Mouse (Mus musculus) right cerebral cortex, adult 2 months (tissue): ENCODE measurements around the gene Crxos.
"Not testable (repeated sequence)": the region's sequence is repeated elsewhere in the genome, so short reads cannot be mapped to it uniquely, and the experiment has no call there.

Experiments
- DNase-seq, 2 experiments: peaks; one replicate each; pipeline ENCODE4 v3.0.0; 2021 to 2022; ENCODE audit warnings: low spot score in 2 of 2

Gene Crxos

GRCm38 (mm10) chr7:15882317-15882716 lies at the start of gene Crxos:
Gene Crxos, plus strand, starts transcription at chr7:15882617.
- DNase-seq: no peak

DNA sequence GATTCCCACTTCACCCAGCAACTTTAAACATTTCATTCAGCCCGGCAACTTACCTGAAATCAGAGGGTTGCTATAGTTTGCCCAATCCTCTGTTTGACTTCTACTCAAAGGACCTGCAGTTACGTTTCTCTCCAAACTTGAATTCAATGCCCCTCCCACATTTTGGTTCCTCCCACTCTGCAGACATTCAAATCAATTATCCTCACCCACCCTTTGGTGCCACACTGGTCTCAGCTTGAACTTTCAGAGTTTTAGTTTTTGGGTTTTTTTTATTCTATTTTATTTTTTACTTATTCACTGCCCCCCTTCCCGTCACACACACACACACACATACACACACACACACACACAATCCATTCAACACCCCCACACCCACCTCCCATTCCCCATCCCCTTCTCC lies 42.8 kb upstream of the Crxos start, which contains the start of gene Obox6:
Gene Obox6 (minus strand): TSS at position 101 of the 400 bp plus-strand sequence.
- no peak for DNase-seq

- no peak for DNase-seq
Measured at GRCm38 (mm10) chr7:15859657-15860056, 22.8 kb upstream of the Crxos start.

DNA sequence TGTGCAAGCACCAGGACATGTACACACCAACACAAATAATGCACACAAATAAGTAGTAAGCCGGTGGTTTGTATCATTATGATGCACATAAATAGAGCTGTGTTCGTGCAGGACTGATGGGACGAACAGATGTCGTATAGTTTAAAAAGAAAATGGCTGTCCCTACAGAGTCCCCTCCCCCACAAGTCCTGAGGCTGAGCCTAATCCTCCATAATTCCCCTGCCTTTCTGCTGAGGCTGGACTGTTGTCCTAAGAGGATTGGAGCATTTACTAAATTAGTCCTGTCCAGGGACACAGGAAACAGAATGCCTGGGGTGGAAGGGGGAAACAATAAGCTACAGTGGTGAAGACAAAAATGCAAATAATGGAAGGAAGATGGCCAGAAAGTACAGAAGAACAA lies 18.3 kb upstream of the Crxos start:
- DNase-seq: no peak

DNA sequence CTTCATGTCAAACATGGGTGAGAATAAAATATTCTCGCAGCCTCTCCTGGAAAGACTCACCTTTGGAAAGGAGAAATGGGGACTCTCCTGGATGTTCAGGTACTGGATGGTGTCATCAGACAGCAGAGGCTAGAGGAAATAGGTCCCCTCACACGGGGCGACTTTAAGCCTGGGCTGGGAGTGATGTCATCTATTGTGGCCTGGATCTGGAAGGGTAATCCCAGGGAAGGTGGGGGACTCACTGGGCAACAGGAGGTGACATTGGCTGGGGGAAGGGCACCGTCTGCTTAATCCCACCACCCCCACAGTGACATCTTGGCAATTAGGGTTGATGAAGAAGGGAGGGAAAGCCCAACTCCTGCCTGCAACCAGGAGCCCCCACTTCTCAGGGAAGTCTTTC lies 2.7 kb upstream of the Crxos start, which contains the start of gene Crx:
Gene Crx (minus strand): TSS at position 213 of the 400 bp plus-strand sequence.
- DNase-seq: no peak

DNA sequence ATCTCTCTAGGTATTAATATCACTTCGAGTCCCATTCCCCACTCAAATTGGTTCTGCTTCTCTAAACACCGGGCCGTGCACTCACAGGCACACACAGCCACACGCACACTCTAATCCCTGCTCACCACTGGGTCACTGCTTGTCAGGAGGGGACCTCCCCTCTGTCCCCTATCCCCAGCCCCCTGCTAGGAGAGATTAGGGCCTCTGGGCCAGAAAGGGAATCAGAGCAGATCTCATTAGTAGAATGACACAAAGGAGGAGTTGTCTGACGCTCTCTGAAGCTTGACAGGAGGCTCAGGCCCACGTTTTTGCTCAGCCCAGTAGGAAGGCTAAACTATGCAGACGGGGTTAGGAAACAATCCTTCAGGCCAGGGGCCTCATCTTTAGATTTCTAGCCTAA lies 1.0 kb upstream of the Crxos start:
- DNase-seq: no peak

GRCm38 (mm10) chr7:15881831-15882230 lies 586 bp upstream of the Crxos start:
- no peak for DNase-seq

- no peak for DNase-seq
Measured at GRCm38 (mm10) chr7:15884127-15884526, 1.7 kb downstream of the Crxos start.

GRCm38 (mm10) chr7:15894251-15894650 lies 11.8 kb downstream of the Crxos start:
- DNase-seq: no peak

DNA sequence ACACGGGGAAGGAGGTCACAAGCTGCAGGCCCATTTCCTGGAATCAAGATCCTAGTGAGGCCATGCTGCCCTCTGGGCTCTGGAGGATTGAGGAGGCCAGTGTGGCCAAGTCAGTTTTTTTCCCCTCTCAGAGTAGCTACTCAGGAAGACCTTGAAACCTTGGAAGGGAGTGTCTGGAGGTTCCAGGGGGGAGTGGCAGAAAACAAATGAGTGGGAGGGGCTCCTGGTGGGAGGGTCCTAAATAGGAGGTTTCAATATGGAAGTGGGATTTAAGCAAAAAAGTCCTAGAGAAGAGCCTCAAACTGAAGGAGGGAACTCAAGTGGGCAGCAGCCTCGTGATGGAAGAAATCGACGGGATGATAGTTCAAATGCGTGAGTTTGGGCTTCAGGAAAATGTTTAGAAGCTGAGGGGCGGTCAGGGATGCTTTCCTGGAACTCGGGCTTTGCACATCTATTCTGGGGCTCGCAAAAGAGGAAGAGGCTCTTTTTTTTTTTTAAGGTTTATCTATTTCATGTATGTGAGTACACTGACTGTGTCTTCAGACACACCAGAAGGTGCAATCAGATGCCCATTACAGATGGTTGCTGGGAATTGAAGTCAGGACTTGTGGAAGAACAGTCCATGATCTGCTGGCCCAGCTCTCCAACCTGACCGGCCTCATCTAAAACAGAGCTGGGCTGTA lies 19.1 kb downstream of the Crxos start:
- DNase-seq: no peak

DNA sequence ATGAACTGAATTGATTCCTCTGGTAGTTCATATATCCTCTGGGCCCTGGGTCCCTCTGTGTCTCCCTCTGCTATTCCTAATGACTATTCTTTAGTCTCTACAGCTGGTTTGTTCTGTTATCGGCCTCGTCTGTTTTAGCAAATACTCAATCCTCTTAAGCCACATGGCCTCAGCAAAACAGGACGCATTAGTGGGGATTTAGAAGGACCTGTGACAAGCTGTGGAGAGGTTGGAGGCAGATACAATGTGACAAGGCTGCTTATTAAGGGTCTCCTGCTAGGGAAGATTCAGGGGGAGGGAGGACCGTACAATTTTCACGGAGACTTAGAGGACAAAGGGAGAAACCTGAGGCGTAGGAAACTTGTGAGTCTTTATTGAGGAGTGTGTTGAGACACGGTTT lies 23.4 kb downstream of the Crxos start:
- no peak for DNase-seq

DNA sequence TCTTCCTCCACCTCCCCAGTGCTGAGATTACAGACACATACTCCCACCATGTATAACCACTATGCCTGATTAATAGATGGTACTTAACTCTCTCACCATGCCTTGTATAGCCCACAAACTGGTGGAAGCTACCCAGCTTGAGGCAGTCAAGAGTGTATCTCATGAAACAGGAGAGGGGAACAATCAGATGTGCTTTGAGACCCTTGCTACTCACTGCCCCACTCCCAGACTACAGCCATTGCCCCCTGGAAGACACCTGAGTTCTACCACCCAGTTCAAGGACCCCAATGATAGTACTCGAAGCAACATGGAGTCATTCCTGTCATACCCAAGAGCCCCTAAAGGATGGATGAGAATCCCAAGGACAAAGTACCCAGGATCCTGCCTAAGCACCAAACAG lies 24.2 kb downstream of the Crxos start:
- DNase-seq: no peak

DNA sequence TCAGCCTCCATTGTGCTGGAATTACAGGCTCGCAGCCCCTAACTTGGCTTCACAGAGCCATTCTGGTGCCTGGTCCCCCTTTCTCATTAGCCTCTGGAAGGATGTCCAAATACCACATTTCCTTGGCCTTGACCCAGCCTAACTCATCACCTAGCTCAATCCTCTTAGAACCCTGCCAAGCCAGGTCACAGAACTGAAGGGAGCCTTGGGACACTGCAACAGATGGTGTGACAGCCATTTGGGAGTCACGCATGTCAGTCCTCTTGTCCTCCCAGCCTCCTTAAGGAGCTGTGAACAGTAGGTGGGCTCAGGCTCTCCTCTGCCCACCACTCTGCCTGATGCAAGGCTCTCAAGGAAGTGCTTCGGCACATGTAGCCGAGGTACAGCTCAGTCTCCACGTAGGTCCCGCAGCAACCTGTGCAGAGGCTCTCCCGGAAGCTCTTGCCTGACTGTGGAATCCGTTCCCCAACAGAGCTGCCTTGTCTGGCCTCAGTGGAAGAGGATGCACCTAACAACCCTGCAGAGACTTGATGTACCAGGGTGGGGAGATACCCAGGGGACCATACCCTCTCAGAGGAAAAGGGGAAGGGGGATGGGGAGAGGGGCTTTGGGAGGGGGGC lies 25.7 kb downstream of the Crxos start:
- no peak for DNase-seq

GRCm38 (mm10) chr7:15910521-15910920 lies 28.1 kb downstream of the Crxos start:
- DNase-seq: no peak

- peak; percentile 67 to 80 for DNase-seq
Measured at GRCm38 (mm10) chr7:15912183-15912582, 29.8 kb downstream of the Crxos start.

GRCm38 (mm10) chr7:15914252-15914651 lies 31.8 kb downstream of the Crxos start:
- DNase-seq: peak; percentile 43 to 57

DNA sequence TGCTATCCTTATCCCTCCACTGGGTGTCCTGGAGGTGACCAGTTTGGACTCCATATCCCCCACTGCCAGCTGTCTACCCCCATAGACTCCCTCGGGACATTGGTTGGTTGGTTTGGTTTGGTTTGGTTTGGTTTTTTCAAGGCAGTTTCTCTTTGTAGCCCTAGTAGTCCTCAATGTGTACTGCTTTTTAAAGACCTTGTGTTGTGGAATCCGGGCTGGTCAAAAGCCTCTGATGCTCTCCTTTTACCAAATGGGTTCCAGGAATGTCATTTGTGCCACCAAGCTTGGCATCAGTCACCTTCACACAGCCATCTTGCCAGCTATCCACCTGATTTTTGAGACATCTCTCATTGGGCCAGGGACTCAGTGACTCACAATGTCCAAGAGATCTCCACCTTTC lies 32.3 kb downstream of the Crxos start:
- no peak for DNase-seq

DNA sequence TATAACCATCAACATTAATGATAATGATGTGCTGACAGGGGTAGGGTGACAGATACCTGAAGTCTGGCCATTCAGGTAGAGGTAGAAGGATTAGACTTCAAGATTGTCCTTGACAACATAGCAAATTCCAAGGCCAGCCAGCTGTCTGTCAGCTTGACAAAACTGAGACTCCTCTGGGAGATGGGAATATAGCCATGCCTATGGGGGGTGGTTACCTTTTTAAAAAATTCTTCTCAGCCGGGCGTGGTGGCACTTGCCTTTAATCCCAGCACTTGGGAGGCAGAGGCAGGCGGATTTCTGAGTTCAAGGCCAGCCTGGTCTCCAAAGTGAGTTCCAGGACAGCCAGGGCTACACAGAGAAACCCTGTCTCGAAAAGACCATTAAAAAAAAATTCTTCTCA lies 33.3 kb downstream of the Crxos start:
- DNase-seq: not testable (repeated sequence)

DNA sequence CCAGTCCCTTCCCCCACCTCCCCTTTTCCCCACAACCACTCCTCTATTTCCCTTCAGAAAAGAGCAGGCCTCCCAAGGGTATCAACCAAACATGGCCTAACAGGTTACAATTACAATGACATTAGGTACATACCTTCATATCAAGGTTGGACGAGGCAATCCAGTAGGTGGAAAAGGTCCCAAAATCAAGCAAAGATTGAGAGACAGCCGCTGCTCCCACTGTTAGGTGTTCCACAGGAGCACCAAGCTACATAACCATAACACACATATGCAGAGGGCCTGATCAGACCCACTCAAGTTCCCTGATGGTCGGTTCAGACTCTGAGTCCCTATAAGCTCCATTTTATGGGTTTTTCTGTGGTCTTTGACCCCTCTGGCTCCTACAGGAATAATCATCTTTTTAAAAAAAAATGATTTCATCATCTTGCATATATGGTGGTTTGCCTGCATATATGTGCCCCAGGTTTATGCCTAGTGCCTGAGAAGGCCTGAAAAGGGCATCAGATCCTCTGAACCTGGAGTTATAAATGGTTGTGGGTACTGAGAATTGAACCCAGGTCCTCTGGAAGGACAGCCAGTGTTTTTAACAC lies 33.8 kb downstream of the Crxos start:
- DNase-seq: no peak

DNA sequence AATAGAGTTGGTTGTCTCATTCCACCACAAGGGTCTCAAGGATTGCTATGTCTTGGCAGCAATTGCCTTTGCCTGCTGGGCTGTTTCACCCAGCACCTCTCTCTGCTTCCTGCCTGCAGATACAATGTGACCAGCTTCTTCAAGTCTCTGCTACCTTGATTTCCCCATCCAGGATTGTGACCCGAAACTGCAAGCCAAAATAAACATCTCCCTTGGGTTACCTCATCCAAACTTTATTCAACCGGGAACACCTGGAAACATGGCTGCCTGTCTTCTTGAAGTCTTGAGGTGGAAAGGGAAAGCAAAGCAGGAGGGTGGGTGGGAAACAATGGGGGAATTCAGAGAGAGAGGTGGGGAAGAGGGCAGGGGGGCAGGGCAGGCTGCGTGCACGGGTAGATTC lies 34.6 kb downstream of the Crxos start:
- no peak for DNase-seq

- DNase-seq: no peak
Measured at GRCm38 (mm10) chr7:15918371-15918770, 36.0 kb downstream of the Crxos start.

DNA sequence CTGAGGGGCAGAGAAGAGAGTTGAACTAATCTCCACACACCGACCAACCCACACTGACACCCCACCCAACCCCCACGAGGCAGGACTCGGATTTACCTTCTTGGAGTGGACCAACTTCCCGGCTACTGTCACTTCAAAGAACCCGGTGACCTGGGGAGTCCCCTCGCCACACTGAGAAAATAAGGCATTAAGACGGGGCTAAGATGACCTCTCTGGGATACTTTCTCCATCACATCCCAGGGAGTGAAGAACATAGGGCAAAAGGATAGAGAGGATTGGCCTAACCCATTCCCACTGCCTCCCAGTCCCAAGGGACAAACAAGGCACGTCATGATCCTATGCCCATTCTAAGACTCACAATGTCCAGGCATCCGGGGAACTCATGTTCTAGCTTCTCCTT lies 37.5 kb downstream of the Crxos start:
- DNase-seq: no peak

- peak in 1 of 2 experiments; percentile 34 for DNase-seq
Measured at GRCm38 (mm10) chr7:15920645-15921190, 38.3 kb downstream of the Crxos start.
